Mouse (Mus musculus): Measurements from ENCODE around the gene Snapc5.

- TF ChIP-seq CHD2 (IDR thresholded peaks at IDR 0.05; ENCODE audit: low read length) (no peak), CHD1 (IDR thresholded peaks at IDR 0.05; ENCODE audit: low read depth, low read length) (no peak), POLR2A (IDR thresholded peaks at IDR 0.05; ENCODE audit: low read depth, low read length) (no peak), CTCF (conservative IDR thresholded peaks at IDR 0.05 in 1 of 2, IDR thresholded peaks at IDR 0.05 in 1 of 2; ENCODE audit: low read depth in 2 of 2, low read length in 2 of 2) (no peak), EP300 (IDR thresholded peaks at IDR 0.05; ENCODE audit: low read length) (no peak), SIN3A (IDR thresholded peaks at IDR 0.05; ENCODE audit: low read length) (no peak)
Measured at GRCm38 (mm10) chr9:64193879-64194278, 14.8 kb downstream of the Snapc5 start.
